Mouse (Mus musculus) limb, embryonic 14.5 days (tissue): ENCODE measurements around the gene Ankrd39. TPM values are rescaled to one million over a fixed set of nuclear protein-coding genes. Genes with fewer than 3 reads are reported as not detected.
A peak's percentile ranks its signal among the peaks of the same experiment; 100 is the strongest.

Experiments
- ATAC-seq: fragments of 200-750 bp; cut with Nextera tagmentation; 2 replicates; pipeline ENCODE4 v1.8.0; 2017; ENCODE audit warnings: low read depth, moderate number of reproducible peaks, moderate TSS enrichment; ENCODE audit not compliant: low FRiP score
- DNase-seq: peaks from one replicate; pipeline ENCODE4 v3.0.0-alpha.2; 2015; ENCODE audit warnings: low spot score
- H3K27ac ChIP-seq: fragments of 300-500 bp; sonication (generic); replicated peaks from 2 replicates; pipeline ENCODE4 v1.5.1; 2014; ENCODE audit warnings: low read depth, mild to moderate bottlenecking, low read length, moderate library complexity, mixed read lengths
- H3K27me3 ChIP-seq: fragments of 300-500 bp; sonication (generic); 2 replicates; pipeline ENCODE4 v1.6.1; 2014; ENCODE audit warnings: low read length, mixed read lengths; ENCODE audit not compliant: control insufficient read depth, insufficient read depth
- H3K36me3 ChIP-seq: fragments of 300-500 bp; sonication (generic); 2 replicates; pipeline ENCODE4 v1.6.1; 2014; ENCODE audit warnings: mild to moderate bottlenecking, low read length, moderate library complexity, mixed read lengths; ENCODE audit not compliant: control insufficient read depth, insufficient read depth
- H3K4me1 ChIP-seq: fragments of 300-500 bp; sonication (generic); 2 replicates; pipeline ENCODE4 v1.6.1; 2014; ENCODE audit warnings: antibody characterized with exemption, low read length, mixed read lengths; ENCODE audit not compliant: control insufficient read depth, insufficient read depth
- H3K4me2 ChIP-seq: fragments of 300-500 bp; sonication (generic); replicated peaks from 2 replicates; pipeline ENCODE4 v1.6.1; 2014; ENCODE audit warnings: low read depth, mild to moderate bottlenecking, low read length, moderate library complexity; ENCODE audit not compliant: severe bottlenecking
- H3K4me3 ChIP-seq: fragments of 300-500 bp; sonication (generic); replicated peaks from 2 replicates; pipeline ENCODE4 v1.5.1; 2014; ENCODE audit warnings: low read length
- H3K9ac ChIP-seq: fragments of 300-500 bp; sonication (generic); 2 replicates; pipeline ENCODE4 v1.6.1; 2014; ENCODE audit warnings: mild to moderate bottlenecking, low read depth, low read length, moderate library complexity; ENCODE audit not compliant: severe bottlenecking
- H3K9me3 ChIP-seq: fragments of 300-500 bp; sonication (generic); 2 replicates; pipeline ENCODE4 v1.6.1; 2016; ENCODE audit warnings: low read length; ENCODE audit not compliant: control insufficient read depth
- POLR2A ChIP-seq: fragments of 200-500 bp; IDR thresholded peaks from 2 replicates; pipeline ENCODE4 v1.8.0; 2012; ENCODE audit warnings: inconsistent platforms, mild to moderate bottlenecking, moderate library complexity, borderline replicate concordance; ENCODE audit not compliant: insufficient read depth, insufficient read length; ENCODE audit errors: extremely low read depth
- WGBS: fragments of 180-500 bp; shearing (Covaris S2); extraction: QIAGEN DNeasy Blood & Tissue Kit; methylation state at CpG from one replicate; pipeline ENCODE4 v1.1.7; 2014; 5-methylcytosine and 5-hydroxymethylcytosine counted together
- polyA plus RNA-seq, 2 experiments: library from polyadenylated mRNA; depleted of rRNA in 1 of 2; stranded (reverse) in 1 of 2; unstranded in 1 of 2; fragments of >200 nt; fragmentation: Nextera tagmentation in 1 of 2; extraction: Ambion mirVana in 1 of 2; gene quantifications; 2 replicates each; pipeline versions ENCODE4 v1.2.1 to v1.2.3; 2012 to 2014

Ankrd39 gene
- polyA plus RNA-seq, 2 experiments, result 22.4 to 22.9 TPM

DNA sequence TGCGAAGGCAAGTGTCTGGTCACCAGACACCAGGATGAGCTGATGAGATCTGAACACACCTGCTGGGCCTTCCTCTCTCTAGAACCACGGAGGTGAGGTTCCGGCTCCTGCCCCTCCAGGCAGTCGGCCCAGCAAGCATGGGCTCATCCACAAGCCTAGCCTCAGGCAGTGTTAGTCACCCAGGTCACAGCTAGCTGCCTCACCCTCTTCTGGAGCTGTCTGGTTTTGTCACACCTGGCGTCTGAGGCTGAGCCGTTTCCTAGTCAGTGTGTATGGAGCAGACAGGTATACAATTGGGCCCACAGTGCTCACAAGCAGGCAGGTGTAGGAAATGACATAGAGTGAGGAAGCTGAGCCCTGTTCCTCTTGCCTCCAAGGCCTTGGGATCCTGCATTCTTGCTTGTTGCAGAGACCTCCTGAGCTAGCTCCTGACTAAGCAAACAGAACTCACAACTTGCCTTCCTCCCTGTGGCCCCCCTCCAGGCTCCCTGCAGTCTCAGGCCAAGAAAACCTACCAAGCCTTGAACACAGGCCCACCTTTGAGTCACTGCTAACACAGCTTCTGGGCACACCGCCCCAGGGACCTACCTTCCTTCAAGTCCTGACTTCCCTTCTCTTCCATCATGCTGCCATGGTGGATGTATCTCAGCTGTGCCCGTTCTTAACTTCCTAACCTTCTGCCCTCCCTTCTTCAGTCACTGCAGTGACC is 36.3 kb upstream of the Ankrd39 start:
- DNase-seq, result no peak
- no peak overlapping the region for H3K27ac ChIP-seq
- H3K4me3 ChIP-seq, result no peak overlapping the region
- peaks cover 33% of the 10 kb centered on the region for H3K4me1 ChIP-seq
- no peak overlapping the region for H3K4me2 ChIP-seq
- H3K27me3 ChIP-seq, result no peaks in the 10 kb centered on the region
- 58% methylated on average over 8 of the region's 8 CpGs for WGBS
- TF ChIP-seq POLR2A, result no peak
- no peak overlapping the region for H3K9ac ChIP-seq
- H3K9me3 ChIP-seq, result no peaks in the 10 kb centered on the region
- no peaks in the 10 kb centered on the region for H3K36me3 ChIP-seq
- ATAC-seq, result no peak

DNA sequence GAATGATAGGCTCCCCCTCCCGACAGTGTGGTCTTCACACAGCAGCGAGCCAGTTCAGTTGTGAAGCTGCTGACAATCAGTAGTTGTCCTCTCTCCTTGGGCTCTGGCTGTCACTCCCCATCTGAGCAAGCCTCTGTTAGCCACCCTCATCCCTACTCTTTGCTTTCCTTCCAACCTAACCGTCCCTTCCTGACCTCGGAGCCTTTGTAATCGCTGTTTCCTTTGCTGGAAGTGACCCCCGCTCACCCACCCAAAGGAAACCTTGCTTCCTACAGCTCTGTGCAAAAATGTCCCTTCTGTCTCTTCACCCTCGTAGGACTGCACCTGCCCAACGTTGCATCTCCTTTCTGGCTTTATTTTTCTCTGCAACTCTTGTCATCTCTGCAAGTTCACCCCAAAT is 35.0 kb upstream of the Ankrd39 start:
- H3K4me2 ChIP-seq, result no peak overlapping the region
- no peak overlapping the region for H3K9ac ChIP-seq
- H3K27ac ChIP-seq, result no peak overlapping the region
- no peaks in the 10 kb centered on the region for H3K9me3 ChIP-seq
- H3K36me3 ChIP-seq, result no peaks in the 10 kb centered on the region
- TF ChIP-seq POLR2A, result no peak
- H3K27me3 ChIP-seq, result no peaks in the 10 kb centered on the region
- peaks cover 22% of the 10 kb centered on the region for H3K4me1 ChIP-seq
- no peak for ATAC-seq
- no peak overlapping the region for H3K4me3 ChIP-seq
- no peak for DNase-seq
- WGBS, result 82% methylated on average over 8 of the region's 8 CpGs

DNA sequence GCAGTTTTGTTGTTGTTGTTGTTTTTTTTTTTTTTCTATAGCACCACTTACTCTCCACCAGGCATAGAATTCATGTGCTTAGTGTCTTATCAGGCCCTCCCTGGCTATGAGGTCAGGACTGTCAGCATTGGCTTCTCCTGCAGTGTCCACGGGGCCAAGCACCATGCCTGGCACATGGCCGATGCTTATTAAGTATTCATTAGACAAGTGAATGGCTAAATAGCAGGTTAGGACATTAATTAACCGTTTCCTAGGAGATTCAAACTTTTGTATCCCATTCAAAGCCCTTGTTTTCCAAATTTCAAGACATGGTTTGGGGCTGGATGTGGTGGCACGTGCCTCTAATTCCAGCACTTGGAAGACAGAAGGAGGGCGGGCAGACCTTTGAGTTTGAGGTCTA is 34.0 kb upstream of the Ankrd39 start:
- Histone ChIP-seq H3K27ac (peak overlapping the region; percentile 82), H3K4me1 (peaks cover 27% of the 10 kb centered on the region), H3K4me2 (no peak overlapping the region), H3K9me3 (no peaks in the 10 kb centered on the region), H3K4me3 (no peak overlapping the region), H3K36me3 (no peaks in the 10 kb centered on the region), H3K27me3 (no peaks in the 10 kb centered on the region), H3K9ac (no peak overlapping the region)
- TF ChIP-seq POLR2A, result no peak
- DNase-seq (no peak), ATAC-seq (no peak)
- 75% methylated on average over 5 of the region's 5 CpGs for WGBS

DNA sequence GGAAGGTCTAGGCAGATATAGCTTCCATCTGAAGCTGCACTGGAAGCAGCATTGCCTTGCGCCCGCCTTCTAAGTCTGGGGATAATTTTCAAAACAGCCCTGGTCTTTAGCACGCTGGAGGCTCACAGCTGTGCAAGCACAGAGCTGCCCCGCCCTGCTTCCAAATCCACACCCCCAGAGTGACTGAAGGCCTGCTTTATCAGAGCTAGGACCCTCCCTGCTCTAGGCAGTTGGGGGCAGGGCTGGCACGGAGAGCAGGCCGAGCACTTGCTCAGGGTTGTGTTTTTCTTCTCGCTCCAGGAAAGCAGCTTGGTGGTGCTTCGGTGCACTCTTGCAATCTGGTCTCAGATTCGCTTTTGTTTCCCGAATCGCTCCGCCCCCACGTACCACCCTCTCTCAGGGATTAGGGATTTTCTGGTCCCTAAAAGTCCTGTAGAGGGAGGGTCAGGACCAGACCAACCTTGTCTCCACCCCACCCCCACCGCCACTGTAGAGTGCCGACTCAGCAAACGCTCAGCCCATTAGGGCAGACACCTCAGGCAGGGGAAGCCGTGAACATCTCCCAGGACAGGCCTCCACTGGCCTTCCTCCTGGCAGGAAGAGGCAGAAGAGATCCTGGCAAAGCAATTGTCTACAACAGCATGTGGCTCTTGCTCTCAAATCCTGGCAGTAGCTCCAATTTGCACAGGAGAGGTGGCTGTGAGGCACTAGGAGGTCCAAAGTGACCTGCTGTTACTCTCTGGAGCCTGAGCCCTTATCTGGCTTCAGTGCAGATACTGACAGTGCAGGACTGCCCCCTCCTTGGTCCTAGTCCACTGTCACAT is 33.4 kb upstream of the Ankrd39 start:
- Histone ChIP-seq H3K4me1 (peaks cover 27% of the 10 kb centered on the region), H3K27ac (peak overlapping the region; percentile 82), H3K9me3 (no peaks in the 10 kb centered on the region), H3K4me2 (peak overlapping the region; percentile 41), H3K9ac (peak overlapping the region; percentile 41; the same call in 1 of the 2 replicates), H3K27me3 (no peaks in the 10 kb centered on the region), H3K36me3 (no peaks in the 10 kb centered on the region), H3K4me3 (peak overlapping the region; percentile 18)
- DNase-seq, result peak; percentile 81
- peak; percentile 94 for ATAC-seq
- no peak for TF ChIP-seq POLR2A
- WGBS, result 0% methylated on average over 17 of the region's 17 CpGs

DNA sequence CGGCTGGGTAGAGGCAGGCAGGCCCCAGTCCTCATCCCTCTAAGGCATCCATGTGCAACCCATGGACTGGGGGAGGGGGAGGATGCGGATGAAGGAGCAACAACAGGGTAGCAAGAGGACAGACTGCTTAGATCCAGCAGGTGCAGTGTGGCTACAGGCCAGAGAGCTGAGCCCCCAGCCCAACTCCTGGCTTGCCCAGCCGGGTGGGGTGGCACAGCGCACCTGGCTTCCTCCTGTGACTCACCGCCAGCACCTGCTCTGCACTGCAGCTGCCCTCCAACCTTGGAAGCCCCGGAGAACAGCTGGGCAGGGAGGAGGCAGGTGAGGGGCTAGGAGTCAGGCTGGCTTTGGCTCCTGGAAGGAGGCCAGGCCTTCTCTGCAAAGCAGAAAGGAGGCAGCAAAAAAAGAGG is 32.7 kb upstream of the Ankrd39 start:
- no peaks in the 10 kb centered on the region for H3K9me3 ChIP-seq
- peaks cover 27% of the 10 kb centered on the region for H3K4me1 ChIP-seq
- no peaks in the 10 kb centered on the region for H3K27me3 ChIP-seq
- peak overlapping the region; percentile 41 for H3K4me2 ChIP-seq
- no peaks in the 10 kb centered on the region for H3K36me3 ChIP-seq
- H3K27ac ChIP-seq, result peak overlapping the region; percentile 82
- 25% methylated on average over 6 of the region's 6 CpGs for WGBS
- H3K4me3 ChIP-seq, result peak overlapping the region; percentile 18; the same call in 1 of the 2 replicates
- DNase-seq (no peak), ATAC-seq (peak; percentile 60)
- no peak for TF ChIP-seq POLR2A
- peak overlapping the region; percentile 41; the same call in 1 of the 2 replicates for H3K9ac ChIP-seq
